Mouse (Mus musculus) CD8-positive naive resting alpha-beta T cell, adult 57 days (primary cell): ENCODE data around the gene Zfp524. TPM values are rescaled to one million over a fixed set of nuclear protein-coding genes. Genes with fewer than 3 reads are reported as not detected.

Experiments used
- total RNA-seq: library from RNA; stranded (reverse); gene quantifications from one replicate; pipeline ENCODE4 v1.2.4, GENCODE M21; 2023

The Zfp524 gene
- total RNA-seq: 9.5 TPM

GRCm38 (mm10) chr7:5014251-5015117 is at the start of gene Zfp524, which contains the start of gene Fiz1:
Gene Zfp524 (plus strand): TSS chr7:5014415.
Gene Fiz1 (minus strand): TSS chr7:5014697.

GRCm38 (mm10) chr7:4971068-4971467 is 43.1 kb upstream of the Zfp524 start, which contains the start of gene Sbk3:
Gene Sbk3 (minus strand): TSS chr7:4971168.

GRCm38 (mm10) chr7:4996003-4996895 is 18.0 kb upstream of the Zfp524 start, which contains the start of gene Zfp579:
Gene Zfp579 (minus strand): TSS chr7:4996158.

GRCm38 (mm10) chr7:5015118-5016001 is 1.1 kb downstream of the Zfp524 start, which contains the start of gene Gm44973:
Gene Gm44973 (plus strand): TSS chr7:5015496.

GRCm38 (mm10) chr7:5020000-5020681 is 5.9 kb downstream of the Zfp524 start, which contains the start of the genes Zfp865 and Ccdc106:
Gene Zfp865 (plus strand): TSS chr7:5020376.
Gene Ccdc106 (plus strand): TSS chr7:5020553.

GRCm38 (mm10) chr7:5033818-5034217 is 19.6 kb downstream of the Zfp524 start, which contains the start of gene 4632433K11Rik:
Gene 4632433K11Rik (plus strand): TSS chr7:5034118.

GRCm38 (mm10) chr7:5038109-5038732 is 24.0 kb downstream of the Zfp524 start, which contains the start of gene Zfp784:
Gene Zfp784 (minus strand): TSS chr7:5038446.

GRCm38 (mm10) chr7:5051193-5052192 is 37.3 kb downstream of the Zfp524 start, which contains the start of gene Zfp580:
Gene Zfp580 (plus strand): TSS chr7:5051538.

GRCm38 (mm10) chr7:5061774-5062359 is 47.7 kb downstream of the Zfp524 start, which contains the start of gene U2af2:
Gene U2af2 (plus strand): TSS chr7:5062143.

Other genes starting within 250 kb of the Zfp524 start
- not detected for gene Fam71e2, start 243.1 kb upstream of the Zfp524 start, total RNA-seq
- gene Il11, start 231.6 kb upstream of the Zfp524 start, total RNA-seq: not detected
- gene Tmem190, start 231.5 kb upstream of the Zfp524 start, total RNA-seq: not detected
- 1.4 TPM for gene Tmem238, start 224.8 kb upstream of the Zfp524 start, total RNA-seq
- 2,425 TPM for gene Rpl28, start 221.5 kb upstream of the Zfp524 start, total RNA-seq
- gene Ube2s, start 201.8 kb upstream of the Zfp524 start, total RNA-seq: 155 TPM
- gene Shisa7, start 169.7 kb upstream of the Zfp524 start, total RNA-seq: 0.12 TPM
- 3.4 TPM for gene Isoc2b, start 144.2 kb upstream of the Zfp524 start, total RNA-seq
- 10.2 TPM for gene Isoc2a, start 137.3 kb upstream of the Zfp524 start, total RNA-seq
- not detected for gene Gm36210, start 107.9 kb upstream of the Zfp524 start, total RNA-seq
- 36.5 TPM for gene Zfp628, start 99.2 kb upstream of the Zfp524 start, total RNA-seq
- gene Nat14, start 92.4 kb upstream of the Zfp524 start, total RNA-seq: 16.7 TPM
- 0.64 TPM for gene Ssc5d, start 88.6 kb upstream of the Zfp524 start, total RNA-seq
- not detected for gene Sbk2, start 50.0 kb upstream of the Zfp524 start, total RNA-seq
- gene Sbk3, start 43.2 kb upstream of the Zfp524 start, total RNA-seq: not detected
- 29.8 TPM for gene Zfp579, start 18.3 kb upstream of the Zfp524 start, total RNA-seq
- gene Fiz1, start 282 bp downstream of the Zfp524 start, total RNA-seq: 51.1 TPM
- not detected for gene Gm44973, start 1.1 kb downstream of the Zfp524 start, total RNA-seq
- gene Zfp865, start 6.0 kb downstream of the Zfp524 start, total RNA-seq: 53.7 TPM
- not detected for gene Ccdc106, start 6.1 kb downstream of the Zfp524 start, total RNA-seq
- not detected for gene 4632433K11Rik, start 19.7 kb downstream of the Zfp524 start, total RNA-seq
- gene Zfp784, start 24.0 kb downstream of the Zfp524 start, total RNA-seq: 8.6 TPM
- 7.7 TPM for gene Zfp580, start 37.1 kb downstream of the Zfp524 start, total RNA-seq
- 400 TPM for gene U2af2, start 47.7 kb downstream of the Zfp524 start, total RNA-seq
- 106 TPM for gene Epn1, start 65.8 kb downstream of the Zfp524 start, total RNA-seq
- not detected for gene Rfpl4, start 102.5 kb downstream of the Zfp524 start, total RNA-seq
- not detected for gene Rasl2-9, start 111.5 kb downstream of the Zfp524 start, total RNA-seq
- 0.03 TPM for gene Vmn1r55, start 135.3 kb downstream of the Zfp524 start, total RNA-seq
- gene Vmn1r56, start 182.3 kb downstream of the Zfp524 start, total RNA-seq: not detected
- gene Vmn1r57, start 204.1 kb downstream of the Zfp524 start, total RNA-seq: not detected